Mouse (Mus musculus) frontal cortex, adult 2 months (tissue): ENCODE results near the gene Aldh18a1. TPM values are rescaled to one million over a fixed set of nuclear protein-coding genes. Genes with fewer than 3 reads are reported as not detected.
A peak's percentile ranks its signal among the peaks of the same experiment; 100 is the strongest.
"Not testable (repeated sequence)": the region's sequence is repeated elsewhere in the genome, so short reads cannot be mapped to it uniquely, and the experiment has no call there.

Experiments
- DNase-seq, 2 experiments: peaks; one replicate each; pipeline ENCODE4 v3.0.0; 2022; ENCODE audit warnings: low spot score in 1 of 2; ENCODE audit errors: extremely low spot score in 1 of 2
- polyA plus RNA-seq: library from polyadenylated mRNA; depleted of rRNA; stranded (reverse); fragments of >200 nt; gene quantifications from 2 replicates; pipeline ENCODE4 v1.2.3, GENCODE M21; 2012; rRNA removed

The Aldh18a1 gene
- polyA plus RNA-seq, result 26.0 and 26.2 TPM in 2 replicates

GRCm38 (mm10) chr19:40588293-40588654 lies at the start of gene Aldh18a1:
Gene Aldh18a1 (minus strand): TSS chr19:40588463.
- peak; percentile 83 to 97 for DNase-seq

GRCm38 (mm10) chr19:40637601-40638000 lies 49.3 kb upstream of the Aldh18a1 start:
- DNase-seq, result no peak

GRCm38 (mm10) chr19:40637091-40637490 lies 48.8 kb upstream of the Aldh18a1 start:
- DNase-seq, result no peak

- DNase-seq, result no peak
These were observed 44.9 kb upstream of the Aldh18a1 start for GRCm38 (mm10) chr19:40633144-40633543.

- no peak for DNase-seq
These were observed 44.4 kb upstream of the Aldh18a1 start for GRCm38 (mm10) chr19:40632668-40633067.

GRCm38 (mm10) chr19:40632193-40632592 lies 43.9 kb upstream of the Aldh18a1 start:
- DNase-seq, result no peak

- DNase-seq, result peak in 1 of 2 experiments; percentile 46
These were observed 42.3 kb upstream of the Aldh18a1 start for GRCm38 (mm10) chr19:40630606-40631005.

GRCm38 (mm10) chr19:40630096-40630495 lies 41.8 kb upstream of the Aldh18a1 start:
- peak; percentile 57 to 82 for DNase-seq

GRCm38 (mm10) chr19:40628950-40629349 lies 40.7 kb upstream of the Aldh18a1 start:
- no peak for DNase-seq

- no peak for DNase-seq
These were observed 37.7 kb upstream of the Aldh18a1 start for GRCm38 (mm10) chr19:40625935-40626334.

GRCm38 (mm10) chr19:40621616-40622015 lies 33.4 kb upstream of the Aldh18a1 start:
- not testable (repeated sequence) for DNase-seq

- no peak for DNase-seq
These were observed 27.8 kb upstream of the Aldh18a1 start for GRCm38 (mm10) chr19:40616021-40616420.

GRCm38 (mm10) chr19:40614811-40615210 lies 26.5 kb upstream of the Aldh18a1 start:
- DNase-seq, result no peak

- DNase-seq, result peak; percentile 95 to 98
These were observed 23.7 kb upstream of the Aldh18a1 start, which contains the start of the genes Tctn3 and Entpd1 for GRCm38 (mm10) chr19:40611830-40612506. Gene Tctn3 (minus strand): TSS chr19:40612233. Gene Entpd1 (plus strand): TSS chr19:40612366.

GRCm38 (mm10) chr19:40607676-40608075 lies 19.4 kb upstream of the Aldh18a1 start:
- no peak for DNase-seq

- DNase-seq, result no peak
These were observed 16.9 kb upstream of the Aldh18a1 start for GRCm38 (mm10) chr19:40605189-40605588.

- DNase-seq, result no peak
These were observed 13.6 kb upstream of the Aldh18a1 start for GRCm38 (mm10) chr19:40601870-40602269.

- DNase-seq, result not testable (repeated sequence)
These were observed 12.6 kb upstream of the Aldh18a1 start for GRCm38 (mm10) chr19:40600846-40601245.

GRCm38 (mm10) chr19:40595831-40596230 lies 7.6 kb upstream of the Aldh18a1 start:
- DNase-seq, result no peak

- DNase-seq, result no peak
These were observed 7.0 kb upstream of the Aldh18a1 start for GRCm38 (mm10) chr19:40595231-40595630.

- DNase-seq, result no peak
These were observed 1.2 kb upstream of the Aldh18a1 start for GRCm38 (mm10) chr19:40589530-40589880.

- DNase-seq, result peak; percentile 77 to 95
These were observed 725 bp upstream of the Aldh18a1 start for GRCm38 (mm10) chr19:40588847-40589529.
